Mouse (Mus musculus) MEL (cell line): ENCODE measurements around the gene Phf2. TPM values are rescaled to one million over a fixed set of nuclear protein-coding genes. Genes with fewer than 3 reads are reported as not detected.

Experiments
- DNase-seq: peaks from one replicate; pipeline ENCODE4 v3.0.0; 2011; ENCODE audit warnings: low read depth, low spot score
- H3K27ac ChIP-seq: 2 replicates; pipeline ENCODE4 v1.5.1; 2012; ENCODE audit warnings: low read depth, mild to moderate bottlenecking, control low read depth, low read length, moderate library complexity; ENCODE audit not compliant: control insufficient read depth
- H3K27me3 ChIP-seq, 2 experiments: fragments of 150-350 bp in 1 of 2; sonication (generic) in 1 of 2; 2 replicates each; pipeline ENCODE4 v1.6.1; 2012; ENCODE audit warnings: low read length in 2 of 2, mild to moderate bottlenecking in 2 of 2, improper control_type of control experiment in 1 of 2, moderate library complexity in 1 of 2; ENCODE audit not compliant: insufficient read depth in 2 of 2, control insufficient read depth in 1 of 2
- H3K36me3 ChIP-seq, 2 experiments: 2 replicates each; pipeline ENCODE4 v1.6.1; 2012 to 2014; ENCODE audit warnings: low read length in 2 of 2, improper control_type of control experiment in 1 of 2, inconsistent platforms in 1 of 2, mild to moderate bottlenecking in 1 of 2; ENCODE audit not compliant: insufficient read depth in 2 of 2, control insufficient read depth in 1 of 2
- H3K4me1 ChIP-seq, 2 experiments: fragments of 150-350 bp in 1 of 2; sonication (generic) in 1 of 2; 2 replicates each; pipeline ENCODE4 v1.6.1; 2012; ENCODE audit warnings: low read length in 2 of 2, improper control_type of control experiment in 1 of 2, mild to moderate bottlenecking in 1 of 2; ENCODE audit not compliant: insufficient read depth in 2 of 2, control insufficient read depth in 1 of 2
- H3K4me3 ChIP-seq, 2 experiments: fragments of 150-350 bp in 1 of 2; sonication (generic) in 1 of 2; 2 replicates each; pipeline ENCODE4 v1.5.1; 2012; ENCODE audit warnings: low read depth in 2 of 2, low read length in 2 of 2, mild to moderate bottlenecking in 2 of 2, moderate library complexity in 2 of 2, control low read depth in 1 of 2, improper control_type of control experiment in 1 of 2; ENCODE audit not compliant: control insufficient read depth in 1 of 2, insufficient read depth in 1 of 2
- H3K79me2 ChIP-seq: 2 replicates; pipeline ENCODE4 v1.6.1; 2012; ENCODE audit warnings: mild to moderate bottlenecking, low read length, moderate library complexity; ENCODE audit not compliant: control insufficient read depth, poor library complexity, insufficient read depth
- H3K9ac ChIP-seq: 2 replicates; pipeline ENCODE4 v1.6.1; 2012; ENCODE audit warnings: low read depth, mild to moderate bottlenecking, control low read depth, low read length, moderate library complexity; ENCODE audit not compliant: control insufficient read depth, poor library complexity, severe bottlenecking
- H3K9me3 ChIP-seq: fragments of 150-350 bp; sonication (generic); replicated peaks from 2 replicates; pipeline ENCODE4 v1.6.1; 2012; ENCODE audit warnings: mild to moderate bottlenecking, low read length, improper control_type of control experiment, moderate library complexity; ENCODE audit not compliant: insufficient read depth
- CHD1 ChIP-seq: IDR thresholded peaks from 2 replicates; pipeline ENCODE4 v1.6.1; 2012; ENCODE audit warnings: low read depth, mild to moderate bottlenecking, inconsistent platforms, low read length, improper control_type of control experiment
- E2F4 ChIP-seq: IDR thresholded peaks from 2 replicates; pipeline ENCODE4 v1.6.1; 2011; ENCODE audit warnings: low read depth, low read length, improper control_type of control experiment, borderline replicate concordance
- ELF1 ChIP-seq: IDR thresholded peaks from 2 replicates; pipeline ENCODE4 v1.6.1; 2014; ENCODE audit warnings: low read depth, mild to moderate bottlenecking, inconsistent platforms, low read length, improper control_type of control experiment, moderate library complexity
- GABPA ChIP-seq: IDR thresholded peaks from 2 replicates; pipeline ENCODE4 v1.6.1; 2012; ENCODE audit warnings: low read depth, mild to moderate bottlenecking, inconsistent platforms, low read length, improper control_type of control experiment, moderate library complexity
- JUND ChIP-seq: IDR thresholded peaks from 2 replicates; pipeline ENCODE4 v1.6.1; 2011; ENCODE audit warnings: low read depth, mild to moderate bottlenecking, improper control_type of control experiment, low read length
- MXI1 ChIP-seq: IDR thresholded peaks from 2 replicates; pipeline ENCODE4 v1.6.1; 2011; ENCODE audit warnings: mild to moderate bottlenecking, low read depth, low read length, improper control_type of control experiment
- MYC ChIP-seq: IDR thresholded peaks from 2 replicates; pipeline ENCODE4 v1.6.1; 2011; ENCODE audit warnings: low read depth, mild to moderate bottlenecking, low read length, improper control_type of control experiment, moderate library complexity
- NELFE ChIP-seq: IDR thresholded peaks from 2 replicates; pipeline ENCODE4 v1.6.1; 2011; ENCODE audit warnings: low read depth, low read length, improper control_type of control experiment
- POLR2A ChIP-seq, 2 experiments: IDR thresholded peaks; 2 replicates each; pipeline ENCODE4 v1.6.1; 2011 to 2012; ENCODE audit warnings: low read length in 2 of 2, mild to moderate bottlenecking in 2 of 2, control low read depth in 1 of 2, improper control_type of control experiment in 1 of 2, low read depth in 1 of 2, moderate library complexity in 1 of 2; ENCODE audit not compliant: control insufficient read depth in 1 of 2, insufficient read depth in 1 of 2, poor library complexity in 1 of 2
- RCOR1 ChIP-seq: IDR thresholded peaks from 2 replicates; pipeline ENCODE4 v1.6.1; 2012; ENCODE audit warnings: low read depth, mild to moderate bottlenecking, inconsistent platforms, low read length, improper control_type of control experiment
- SIN3A ChIP-seq: IDR thresholded peaks from 2 replicates; pipeline ENCODE4 v1.6.1; 2012; ENCODE audit warnings: low read length, improper control_type of control experiment, inconsistent platforms
- SMC3 ChIP-seq: IDR thresholded peaks from 2 replicates; pipeline ENCODE4 v1.6.1; 2011; ENCODE audit warnings: low read depth, low read length, improper control_type of control experiment
- TCF12 ChIP-seq: IDR thresholded peaks from 2 replicates; pipeline ENCODE4 v1.6.1; 2014; ENCODE audit warnings: low read depth, mild to moderate bottlenecking, inconsistent platforms, low read length, improper control_type of control experiment, moderate library complexity
- USF1 ChIP-seq: IDR thresholded peaks from 2 replicates; pipeline ENCODE4 v1.6.1; 2014; ENCODE audit warnings: low read depth, mild to moderate bottlenecking, inconsistent platforms, low read length, improper control_type of control experiment, moderate library complexity
- ZC3H11A ChIP-seq: IDR thresholded peaks from 2 replicates; pipeline ENCODE4 v1.6.1; 2012; ENCODE audit warnings: low read depth, mild to moderate bottlenecking, inconsistent platforms, low read length, improper control_type of control experiment
- ZKSCAN1 ChIP-seq: IDR thresholded peaks from 2 replicates; pipeline ENCODE4 v1.6.1; 2012; ENCODE audit warnings: low read depth, mild to moderate bottlenecking, inconsistent platforms, low read length, improper control_type of control experiment, moderate library complexity
- ZMIZ1 ChIP-seq: IDR thresholded peaks from 2 replicates; pipeline ENCODE4 v1.6.1; 2012; ENCODE audit warnings: low read depth, mild to moderate bottlenecking, inconsistent platforms, low read length, improper control_type of control experiment, moderate library complexity
- ZNF384 ChIP-seq: IDR thresholded peaks from 2 replicates; pipeline ENCODE4 v1.6.1; 2012; ENCODE audit warnings: low read depth, mild to moderate bottlenecking, inconsistent platforms, low read length, improper control_type of control experiment
- polyA plus RNA-seq, 2 experiments: library from polyadenylated mRNA; stranded (reverse) in 1 of 2; unstranded in 1 of 2; fragments of >175 nt in 1 of 2; fragments of >200 nt in 1 of 2; gene quantifications; 2 replicates each; pipeline versions ENCODE4 v1.2.1 to v1.2.4; 2012; ENCODE audit warnings: low replicate concordance in 2 of 2, low read depth in 1 of 2; ENCODE audit not compliant: insufficient read length in 2 of 2, insufficient read depth in 1 of 2, missing spikeins in 1 of 2
- total RNA-seq: library from RNA; depleted of rRNA; stranded (reverse); fragments of 300-350 nt; gene quantifications from 2 replicates; pipeline ENCODE4 v1.2.3, GENCODE M21; 2012

Phf2 gene
- total and polyA plus RNA-seq, 3 experiments, result 10.2 to 52.7 (median 29.6) TPM

DNA sequence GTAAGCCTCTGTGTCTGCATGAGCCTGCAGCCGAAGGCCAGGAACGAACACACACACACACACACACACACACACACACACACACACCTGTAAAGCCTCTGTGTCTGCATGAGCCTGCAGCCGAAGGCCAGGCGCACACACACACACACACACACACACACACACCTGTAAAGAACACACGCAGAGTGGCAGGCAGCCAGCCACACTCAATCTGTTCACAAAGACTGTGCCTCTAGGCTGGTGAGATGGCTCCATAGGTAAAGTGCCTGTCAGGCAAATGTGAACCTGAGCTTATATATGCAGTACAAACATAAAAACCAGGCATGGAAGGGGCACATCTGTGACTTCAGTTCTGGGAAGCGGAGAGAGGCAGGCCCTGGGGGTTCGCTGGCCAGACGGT, 20.1 kb downstream of the Phf2 start:
- DNase-seq, result no peak
- Histone ChIP-seq H3K4me3 (no peak overlapping the region), H3K9me3 (no peaks in the 10 kb centered on the region), H3K27ac (no peak overlapping the region), H3K9ac (no peak overlapping the region), H3K79me2 (peaks cover 17% of the 10 kb centered on the region; the same call in 1 of the 2 replicates), H3K4me1 (peaks cover 5 to 11% of the 10 kb centered on the region in 2 experiments; a peak in 3 of 4 replicates), H3K36me3 (peaks cover 0 to 12% of the 10 kb centered on the region in 2 experiments; a peak in 2 of 4 replicates), H3K27me3 (no peaks in the 10 kb centered on the region)
- TF ChIP-seq SIN3A (no peak), E2F4 (no peak), NELFE (no peak), ZMIZ1 (no peak), GABPA (no peak)

DNA sequence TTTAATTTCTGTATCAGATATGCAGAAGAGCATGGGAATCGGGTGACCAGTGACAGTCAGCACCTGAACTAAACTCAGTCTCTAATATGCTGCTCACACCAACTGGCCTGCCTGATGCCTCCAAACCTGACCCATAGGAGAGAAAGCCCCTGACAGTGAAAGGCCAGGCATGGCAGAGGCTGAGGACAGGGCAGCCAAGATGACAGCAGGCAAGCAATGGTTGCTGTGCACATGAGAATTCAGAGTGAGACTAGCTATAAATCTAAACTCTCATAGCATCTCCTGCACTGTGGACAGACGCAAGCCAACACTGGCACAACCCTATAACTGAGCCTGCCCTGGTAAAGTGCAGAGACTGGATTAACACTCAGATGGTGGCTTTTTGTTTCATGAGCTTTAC, 20.6 kb downstream of the Phf2 start:
- H3K36me3 ChIP-seq, result peaks cover 0 to 15% of the 10 kb centered on the region in 2 experiments; a peak in 2 of 4 replicates
- peaks cover 17% of the 10 kb centered on the region; the same call in 1 of the 2 replicates for H3K79me2 ChIP-seq
- H3K4me1 ChIP-seq, result peaks cover 5 to 15% of the 10 kb centered on the region in 2 experiments
- no peak overlapping the region for H3K4me3 ChIP-seq
- no peaks in the 10 kb centered on the region for H3K27me3 ChIP-seq
- TF ChIP-seq TCF12 (no peak), POLR2A (IDR thresholded peaks at IDR 0.05; ENCODE audit: control insufficient read depth in 1 of 2, insufficient read depth in 1 of 2, low read depth in 1 of 2, low read length in 2 of 2, poor library complexity in 1 of 2) (no peak), ELF1 (no peak), ZC3H11A (no peak), USF1 (no peak), ZKSCAN1 (no peak), RCOR1 (no peak), MYC (no peak), JUND (no peak), MXI1 (no peak), SMC3 (no peak), ZNF384 (no peak), CHD1 (no peak)
- TF ChIP-seq, all 39 proteins: peak for 0
- no peak overlapping the region for H3K9ac ChIP-seq
- no peaks in the 10 kb centered on the region for H3K9me3 ChIP-seq
- no peak for DNase-seq
- no peak overlapping the region for H3K27ac ChIP-seq
